Mouse (Mus musculus) spleen, embryonic (tissue): ENCODE data around the gene Abca13.

Experiments
- CTCF ChIA-PET: fragments of 350-600 bp; sonication (Branson Sonifier 250); formaldehyde crosslinking; loops from one replicate; lab custom pipeline; 2022; lab: Charles Lee

Gene Abca13

GRCm38 (mm10) chr11:9531715-9532114 is 340.0 kb downstream of the Abca13 start:
- CTCF ChIA-PET = no interaction called here

- CTCF ChIA-PET = no interaction called here
These were observed 341.4 kb downstream of the Abca13 start for GRCm38 (mm10) chr11:9533189-9533588.

- CTCF ChIA-PET = no interaction called here
These were observed 342.0 kb downstream of the Abca13 start for GRCm38 (mm10) chr11:9533658-9534202.

- CTCF ChIA-PET = no interaction called here
These were observed 345.1 kb downstream of the Abca13 start for GRCm38 (mm10) chr11:9536811-9537210.

GRCm38 (mm10) chr11:9538328-9538727 is 346.6 kb downstream of the Abca13 start:
- CTCF ChIA-PET = no interaction called here

- CTCF ChIA-PET = no interaction called here
These were observed 368.3 kb downstream of the Abca13 start for GRCm38 (mm10) chr11:9560026-9560425.

- CTCF ChIA-PET = no interaction called here
These were observed 376.6 kb downstream of the Abca13 start for GRCm38 (mm10) chr11:9568302-9568701.

GRCm38 (mm10) chr11:9570319-9570718 is 378.6 kb downstream of the Abca13 start:
- CTCF ChIA-PET = no interaction called here

- CTCF ChIA-PET = interaction anchor here (0.6 kb wide), 1 partner anchor 59 kb away, joined by 4 read pairs; no protein-coding TSS in a partner anchor
These were observed 383.2 kb downstream of the Abca13 start for GRCm38 (mm10) chr11:9574894-9575293.

- CTCF ChIA-PET = no interaction called here
These were observed 400.1 kb downstream of the Abca13 start for GRCm38 (mm10) chr11:9591757-9592316.

GRCm38 (mm10) chr11:9597299-9597698 is 405.6 kb downstream of the Abca13 start:
- CTCF ChIA-PET = no interaction called here

- CTCF ChIA-PET = no interaction called here
These were observed 409.4 kb downstream of the Abca13 start for GRCm38 (mm10) chr11:9601096-9601495.

- CTCF ChIA-PET = no interaction called here
These were observed 410.4 kb downstream of the Abca13 start for GRCm38 (mm10) chr11:9602137-9602536.

- CTCF ChIA-PET = no interaction called here
These were observed 416.5 kb downstream of the Abca13 start for GRCm38 (mm10) chr11:9608249-9608648.

GRCm38 (mm10) chr11:9609075-9609474 is 417.3 kb downstream of the Abca13 start:
- CTCF ChIA-PET = no interaction called here

GRCm38 (mm10) chr11:9616133-9616532 is 424.4 kb downstream of the Abca13 start:
- CTCF ChIA-PET = no interaction called here

GRCm38 (mm10) chr11:9616665-9617064 is 424.9 kb downstream of the Abca13 start:
- CTCF ChIA-PET = no interaction called here

- CTCF ChIA-PET = no interaction called here
These were observed 428.2 kb downstream of the Abca13 start for GRCm38 (mm10) chr11:9619986-9620385.

GRCm38 (mm10) chr11:9622888-9623287 is 431.1 kb downstream of the Abca13 start:
- CTCF ChIA-PET = no interaction called here

- CTCF ChIA-PET = no interaction called here
These were observed 433.0 kb downstream of the Abca13 start for GRCm38 (mm10) chr11:9624753-9625152.

- CTCF ChIA-PET = no interaction called here
These were observed 434.1 kb downstream of the Abca13 start for GRCm38 (mm10) chr11:9625812-9626211.

GRCm38 (mm10) chr11:9647272-9647671 is 455.5 kb downstream of the Abca13 start:
- CTCF ChIA-PET = interaction anchor here (0.6 kb wide), 1 partner anchor 20 kb away, joined by 4 read pairs; no protein-coding TSS in a partner anchor

- CTCF ChIA-PET = no interaction called here
These were observed 456.2 kb downstream of the Abca13 start for GRCm38 (mm10) chr11:9647991-9648390.
